Mouse (Mus musculus) stomach, embryonic 14.5 days (tissue): ENCODE results near the gene Adgra1. TPM values are rescaled to one million over a fixed set of nuclear protein-coding genes. Genes with fewer than 3 reads are reported as not detected.

Experiments used
- ATAC-seq: fragments of 200-750 bp; cut with Nextera tagmentation; 2 replicates; pipeline ENCODE4 v1.8.0; 2017; ENCODE audit warnings: low read depth, moderate TSS enrichment; ENCODE audit not compliant: insufficient number of reproducible peaks, insufficient read depth, low FRiP score
- H3K27ac ChIP-seq: fragments of 300-500 bp; sonication (generic); 2 replicates; pipeline ENCODE4 v1.5.1; 2014; ENCODE audit warnings: mild to moderate bottlenecking, low read length, moderate library complexity, mixed read lengths
- H3K27me3 ChIP-seq: fragments of 300-500 bp; sonication (generic); 2 replicates; pipeline ENCODE4 v1.6.1; 2014; ENCODE audit warnings: low read length, control low read depth, mixed read lengths; ENCODE audit not compliant: control insufficient read depth, insufficient read depth
- H3K36me3 ChIP-seq: fragments of 300-500 bp; sonication (generic); 2 replicates; pipeline ENCODE4 v1.6.1; 2014; ENCODE audit warnings: mild to moderate bottlenecking, control low read depth, low read length, moderate library complexity, mixed read lengths; ENCODE audit not compliant: control insufficient read depth, insufficient read depth
- H3K4me1 ChIP-seq: fragments of 300-500 bp; sonication (generic); 2 replicates; pipeline ENCODE4 v1.6.1; 2014; ENCODE audit warnings: low read length, control low read depth, mixed read lengths; ENCODE audit not compliant: control insufficient read depth, insufficient read depth
- H3K4me2 ChIP-seq: fragments of 300-500 bp; sonication (generic); replicated peaks from 2 replicates; pipeline ENCODE4 v1.6.1; 2014; ENCODE audit warnings: low read depth, low read length, control low read depth
- H3K4me3 ChIP-seq: fragments of 300-500 bp; sonication (generic); 2 replicates; pipeline ENCODE4 v1.5.1; 2014; ENCODE audit warnings: low read depth, low read length, control low read depth
- H3K9ac ChIP-seq: fragments of 300-500 bp; sonication (generic); replicated peaks from 2 replicates; pipeline ENCODE4 v1.6.1; 2014; ENCODE audit warnings: low read depth, mild to moderate bottlenecking, control low read depth, low read length, moderate library complexity, mixed read lengths
- H3K9me3 ChIP-seq: fragments of 300-500 bp; sonication (generic); 2 replicates; pipeline ENCODE4 v1.6.1; 2016; ENCODE audit warnings: low read depth, low read length, control low read depth; ENCODE audit not compliant: control insufficient read depth
- WGBS: fragments of 180-500 bp; shearing (Covaris S2); extraction: QIAGEN DNeasy Blood & Tissue Kit; methylation state at CpG from one replicate; pipeline ENCODE4 v1.1.7; 2014; 5-methylcytosine and 5-hydroxymethylcytosine counted together
- polyA plus RNA-seq: library from polyadenylated mRNA; unstranded; fragments of >200 nt; fragmentation: Nextera tagmentation; extraction: Ambion mirVana; gene quantifications from 2 replicates; pipeline ENCODE4 v1.2.1, GENCODE M21; 2014

The Adgra1 gene
- polyA plus RNA-seq, 1 experiment from 2014 or later = 1.00 TPM

DNA sequence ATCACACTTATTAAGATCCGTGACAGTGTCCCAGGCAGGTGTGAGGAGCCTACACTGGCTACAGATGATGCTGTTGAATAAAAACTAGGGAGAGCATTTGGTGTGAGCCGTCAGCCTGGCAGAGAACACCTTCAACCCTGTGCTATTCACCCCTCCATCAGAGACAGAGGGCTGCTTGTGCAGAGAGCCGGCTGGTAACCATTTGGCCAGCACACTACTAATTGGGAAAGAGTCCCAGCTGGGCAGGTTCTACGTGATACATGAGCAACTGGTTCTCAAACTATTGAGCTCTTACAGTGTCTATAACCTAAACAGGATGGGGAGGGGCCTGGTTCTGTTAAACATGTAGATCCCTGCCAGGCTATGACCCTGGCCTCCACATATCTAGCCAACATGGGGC lies 84.3 kb downstream of the Adgra1 start:
- Histone ChIP-seq H3K4me3 (no peak overlapping the region), H3K27ac (no peak overlapping the region), H3K9me3 (no peaks in the 10 kb centered on the region), H3K9ac (no peak overlapping the region), H3K36me3 (no peaks in the 10 kb centered on the region), H3K4me1 (peaks cover 9% of the 10 kb centered on the region; the same call in 1 of the 2 replicates), H3K4me2 (no peak overlapping the region), H3K27me3 (no peaks in the 10 kb centered on the region)
- ATAC-seq = no peak
- 79% methylated on average over 4 of the region's 4 CpGs for WGBS

Other genes with a start within 250 kb of the Adgra1 start
- gene Cfap46, start 150.4 kb upstream of the Adgra1 start, polyA plus RNA-seq = 0.61 TPM in 1 of 2 replicates, not detected in the other
- 0.27 and 0.46 TPM in 2 replicates for gene Kndc1, start 60.5 kb downstream of the Adgra1 start, polyA plus RNA-seq
- not detected in 2 replicates for gene Utf1, start 109.6 kb downstream of the Adgra1 start, polyA plus RNA-seq
- 0.28 and 0.49 TPM in 2 replicates for gene 6430531B16Rik, start 144.6 kb downstream of the Adgra1 start, polyA plus RNA-seq
- gene Adam8, start 158.4 kb downstream of the Adgra1 start, polyA plus RNA-seq = 2.4 and 2.8 TPM in 2 replicates
- 40.6 and 43.5 TPM in 2 replicates for gene Zfp511, start 202.2 kb downstream of the Adgra1 start, polyA plus RNA-seq
- gene Tubgcp2, start 202.5 kb downstream of the Adgra1 start, polyA plus RNA-seq = 59.3 and 60.3 TPM in 2 replicates
- not detected in 2 replicates for gene Msx3, start 214.9 kb downstream of the Adgra1 start, polyA plus RNA-seq
- 3.8 and 3.9 TPM in 2 replicates for gene Caly, start 248.4 kb downstream of the Adgra1 start, polyA plus RNA-seq